Mouse (Mus musculus): ENCODE measurements around the gene Arl15. TPM values are rescaled to one million over a fixed set of nuclear protein-coding genes. Genes with fewer than 3 reads are reported as not detected.
"Not testable (repeated sequence)": the region's sequence is repeated elsewhere in the genome, so short reads cannot be mapped to it uniquely, and the experiment has no call there.

Arl15 gene
- total RNA-seq (2021): 1 to 10 TPM; 6.4 to 7.5 TPM
- long read RNA-seq, experiment 1, partial matches to known transcripts: 1 of 7 reads
- long read RNA-seq, experiment 1, other reads (novel, unspliced or antisense): 5 of 7 reads
- long read RNA-seq, experiment 2, partial matches to known transcripts: 0 of 2 reads
- long read RNA-seq, experiment 2, other reads (novel, unspliced or antisense): 2 of 2 reads

DNA sequence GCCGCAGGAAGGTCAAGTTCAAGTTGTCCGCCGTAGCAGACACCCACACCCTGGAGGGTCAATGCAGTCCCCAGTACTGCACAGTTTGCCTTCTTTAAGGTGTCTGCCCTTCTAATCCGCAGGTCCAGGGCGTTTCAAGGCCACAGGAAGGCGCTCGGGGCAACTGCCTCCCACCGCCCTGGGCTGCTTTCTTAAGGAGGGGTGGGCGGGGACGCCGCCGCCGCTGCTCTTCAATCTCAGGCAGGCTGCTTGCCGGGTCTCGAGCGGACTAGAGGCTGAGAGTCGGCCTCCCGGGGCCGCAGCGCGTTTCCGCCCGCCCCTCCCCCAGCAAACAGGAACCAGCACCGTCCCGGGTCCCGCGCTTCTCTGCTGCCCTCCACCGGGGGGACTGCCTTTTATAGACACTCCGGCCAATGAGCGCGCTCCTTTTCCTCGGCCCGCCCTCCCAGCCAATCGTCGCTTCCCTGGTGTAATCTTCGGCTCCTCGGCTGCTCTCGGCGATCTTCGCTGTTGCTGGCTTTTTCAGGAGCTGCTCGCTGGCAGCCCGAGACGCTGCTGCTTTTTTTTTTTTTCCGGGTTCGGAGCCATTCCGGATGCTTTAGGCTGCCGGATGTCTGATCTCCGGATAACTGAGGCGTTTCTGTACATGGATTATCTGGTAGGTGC is at the start of gene Arl15:
Gene Arl15 (plus strand): TSS at position 467 of the 666 bp plus-strand sequence.
- DNase-seq: peak; percentile 99

DNA sequence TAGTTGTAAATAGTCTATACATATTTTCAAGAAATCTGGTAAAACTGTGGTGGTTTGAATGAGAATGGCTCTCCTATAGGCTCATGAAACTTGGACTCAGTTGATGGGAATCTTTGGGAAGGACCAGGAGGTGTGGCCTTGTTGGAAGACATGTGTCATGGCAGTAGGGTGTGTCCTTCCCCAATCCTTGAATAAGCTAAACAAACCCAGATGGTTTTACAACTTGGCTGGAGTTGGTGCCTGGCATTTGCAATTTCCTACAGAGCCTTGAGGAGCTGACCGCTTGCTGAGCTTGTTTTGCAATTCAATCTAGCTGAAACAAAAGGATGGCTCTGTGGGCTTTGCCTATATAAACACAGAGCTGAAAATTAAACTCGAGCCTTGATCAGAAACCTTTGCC is 49.0 kb upstream of the Arl15 start:
- DNase-seq: no peak

DNA sequence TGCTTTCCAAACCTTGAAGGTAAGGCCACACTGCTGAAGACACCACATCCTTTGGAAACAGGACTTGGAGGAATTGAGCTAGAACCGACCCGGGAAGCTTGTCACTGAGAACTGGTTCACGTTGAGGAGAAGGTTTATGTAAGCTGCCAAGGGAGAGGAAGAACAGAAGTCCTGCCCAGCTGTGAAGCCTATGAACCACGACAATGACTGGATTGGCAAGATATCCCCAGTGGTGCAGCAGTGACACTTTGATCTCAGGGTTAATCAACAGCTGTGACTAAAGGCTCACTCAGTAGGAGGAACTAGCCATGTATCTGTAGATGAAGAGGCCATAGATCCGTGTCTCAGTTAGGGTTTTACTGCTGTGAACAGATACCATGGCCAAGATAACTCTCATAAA is 43.5 kb upstream of the Arl15 start:
- no peak for DNase-seq

DNA sequence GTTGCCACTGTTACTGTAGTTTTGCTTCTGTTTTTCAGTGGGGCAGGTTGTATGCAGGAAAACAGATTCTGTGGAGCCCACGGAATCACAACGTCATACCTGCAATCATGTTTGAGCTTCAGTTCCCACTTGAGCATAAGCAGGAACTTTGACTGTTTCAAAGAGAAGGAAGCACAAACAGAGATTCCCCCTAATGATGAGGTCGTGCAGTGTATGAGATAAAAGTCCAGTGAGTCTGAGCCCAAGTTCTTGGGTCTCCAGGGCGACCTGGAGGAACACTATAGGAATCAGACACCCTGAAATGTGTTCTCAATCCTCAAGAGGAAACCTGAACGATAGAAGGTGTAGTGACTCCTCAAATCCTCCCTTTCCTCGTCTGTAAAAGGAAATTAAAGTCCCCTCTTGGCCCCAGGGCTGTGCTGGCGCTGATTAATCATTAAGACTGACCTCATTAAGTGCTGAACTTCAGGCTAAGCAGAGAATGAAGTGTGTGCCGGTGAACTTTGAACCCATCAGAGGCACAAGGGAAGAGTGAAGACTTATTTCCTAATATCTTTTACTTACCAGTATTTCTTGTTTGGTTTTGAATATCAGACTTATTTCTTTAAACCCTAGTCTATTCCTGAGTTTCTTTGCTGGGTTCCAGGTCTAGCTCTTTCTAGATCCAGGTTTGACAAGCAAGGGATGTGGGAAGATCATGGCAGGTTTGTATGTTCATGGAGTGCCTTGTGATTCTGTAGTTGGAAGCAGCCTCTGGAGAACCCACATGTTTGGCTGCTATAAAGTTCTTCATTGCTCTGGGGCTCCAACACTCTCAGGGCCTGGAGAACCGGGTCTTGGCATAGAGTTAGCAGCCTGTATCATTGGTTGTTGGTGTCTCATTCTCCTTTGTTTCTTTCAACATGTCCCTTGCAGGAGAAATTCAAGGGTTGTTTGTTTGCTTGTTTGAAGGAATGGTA is 39.3 kb upstream of the Arl15 start:
- no peak for DNase-seq

DNA sequence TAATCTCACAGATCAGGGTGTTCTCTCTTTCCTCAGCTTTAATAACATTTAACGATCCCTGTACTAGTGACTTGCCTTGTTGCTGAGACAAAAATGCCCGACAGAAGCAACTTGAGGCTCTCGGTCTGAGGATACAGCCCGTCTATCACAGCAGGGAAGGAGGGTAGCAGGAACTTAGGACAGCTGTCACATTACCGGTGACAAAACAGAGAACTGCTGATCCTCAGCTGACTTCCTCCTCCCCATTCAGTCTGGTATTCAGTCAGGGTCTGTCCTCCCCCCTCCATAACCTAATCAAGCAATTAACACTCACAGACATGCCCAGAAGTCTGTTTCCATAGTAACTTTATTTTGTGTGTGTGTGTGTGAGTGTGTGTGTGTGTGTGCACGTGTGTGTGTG is 38.5 kb upstream of the Arl15 start:
- no peak for DNase-seq

DNA sequence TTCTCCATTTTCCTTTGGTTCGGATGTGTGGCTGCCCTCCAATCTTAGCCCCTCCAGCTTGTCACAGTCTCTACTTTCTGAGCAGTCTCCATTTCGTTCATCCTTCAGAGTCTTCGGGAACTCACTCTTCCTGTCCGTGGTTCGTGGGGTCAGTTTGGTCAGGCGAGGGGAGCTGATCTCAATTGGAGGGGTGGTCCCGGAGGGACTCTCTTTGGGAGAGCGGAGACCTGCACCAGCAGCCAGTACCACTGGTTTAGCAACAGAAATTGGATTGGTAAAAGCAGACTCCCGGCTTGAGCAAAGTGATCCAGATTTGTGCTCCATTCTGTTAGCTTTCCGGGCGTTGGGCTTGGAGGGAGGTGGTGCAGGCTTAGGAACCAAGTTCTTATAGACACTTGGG is 32.6 kb upstream of the Arl15 start:
- no peak for DNase-seq

DNA sequence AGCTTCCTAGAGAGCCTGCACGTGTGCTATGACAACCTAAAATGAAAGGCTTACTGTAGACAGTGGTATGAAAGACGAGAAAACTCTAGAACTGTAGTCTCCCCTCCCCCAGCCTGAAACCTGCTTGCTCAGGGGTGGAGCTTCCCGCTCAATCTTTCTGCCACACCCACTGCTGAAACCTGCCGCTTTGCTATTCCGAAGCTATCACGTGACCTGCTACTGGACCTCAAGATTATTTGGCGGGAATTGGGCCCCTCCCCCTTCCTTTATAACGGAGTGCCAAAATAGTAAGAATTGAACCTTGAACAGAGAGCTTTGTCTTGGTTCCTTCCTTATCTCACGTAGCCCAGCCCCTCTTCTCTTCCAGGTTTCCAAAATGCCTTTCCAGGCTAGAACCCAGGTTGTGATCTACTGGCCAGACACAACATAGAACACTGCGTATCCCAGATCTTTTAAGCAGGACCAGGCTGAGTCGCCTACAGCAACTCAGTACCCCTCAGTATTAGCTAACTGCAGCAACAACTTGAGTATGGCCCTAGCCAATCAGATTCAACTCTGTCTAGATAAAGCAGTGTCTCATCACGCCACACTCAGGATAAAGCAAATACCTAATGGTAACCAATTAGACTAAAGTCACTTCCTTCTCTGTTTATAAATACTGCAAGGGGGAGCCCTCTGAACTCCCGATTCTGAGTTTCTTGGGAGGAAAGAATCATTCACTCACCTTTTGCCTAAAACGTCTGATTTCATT is 31.4 kb upstream of the Arl15 start:
- DNase-seq: no peak

DNA sequence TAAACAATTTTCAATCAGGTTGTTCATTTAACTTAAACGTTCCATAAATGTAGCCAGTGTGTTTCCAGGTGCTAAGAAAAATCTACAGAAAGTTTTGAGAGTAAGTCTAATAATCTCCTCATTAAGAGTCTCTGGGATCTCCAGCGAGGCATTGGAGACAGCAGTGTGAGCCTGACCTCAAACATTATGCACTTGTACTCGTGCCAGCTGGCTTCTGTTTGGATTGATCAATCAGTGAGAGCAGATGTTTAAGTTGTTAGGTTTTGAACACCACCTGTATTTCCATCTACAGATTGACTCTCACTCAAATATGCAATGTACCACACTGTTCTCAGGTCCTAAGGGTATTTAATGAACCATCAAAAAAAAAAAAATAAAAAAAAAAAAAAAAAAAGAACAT is 28.9 kb upstream of the Arl15 start:
- DNase-seq: no peak

DNA sequence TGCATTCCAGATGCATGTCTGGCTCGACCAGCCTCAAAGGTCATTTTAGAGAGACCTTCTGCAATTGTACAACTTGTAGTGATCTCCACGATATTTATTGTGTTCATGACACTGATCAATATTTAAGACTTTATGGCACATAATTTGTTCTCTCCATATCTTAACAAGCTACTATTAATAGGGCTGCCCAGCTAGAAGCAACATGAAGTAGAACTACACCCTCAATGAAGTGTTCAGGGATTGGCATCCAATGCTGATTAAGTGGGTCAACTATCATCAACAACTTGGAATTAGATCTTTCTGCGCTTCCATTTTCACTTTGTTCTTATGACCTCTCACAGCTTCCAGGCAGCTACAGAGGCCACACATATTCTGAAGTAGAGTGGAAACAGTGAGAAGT is 24.5 kb upstream of the Arl15 start:
- DNase-seq: no peak

DNA sequence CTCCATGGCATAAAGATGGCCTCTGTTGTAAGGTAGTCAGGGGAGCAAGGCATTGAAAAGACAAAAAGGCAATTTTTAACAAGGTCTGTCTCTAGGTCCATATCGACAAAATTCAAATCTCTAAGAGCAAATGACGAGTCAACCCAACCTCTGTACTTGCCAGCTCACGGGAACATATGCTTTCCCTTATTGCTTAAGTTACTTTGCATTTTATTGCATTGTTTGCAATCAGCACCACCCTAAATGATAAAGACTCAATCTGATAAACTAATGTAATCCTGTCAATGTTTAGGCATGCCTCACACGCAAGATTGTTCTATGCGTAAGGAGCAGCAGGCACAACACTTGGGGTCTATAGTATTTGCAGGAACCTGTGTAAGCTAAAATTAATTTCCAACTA is 24.0 kb upstream of the Arl15 start:
- no peak for DNase-seq

DNA sequence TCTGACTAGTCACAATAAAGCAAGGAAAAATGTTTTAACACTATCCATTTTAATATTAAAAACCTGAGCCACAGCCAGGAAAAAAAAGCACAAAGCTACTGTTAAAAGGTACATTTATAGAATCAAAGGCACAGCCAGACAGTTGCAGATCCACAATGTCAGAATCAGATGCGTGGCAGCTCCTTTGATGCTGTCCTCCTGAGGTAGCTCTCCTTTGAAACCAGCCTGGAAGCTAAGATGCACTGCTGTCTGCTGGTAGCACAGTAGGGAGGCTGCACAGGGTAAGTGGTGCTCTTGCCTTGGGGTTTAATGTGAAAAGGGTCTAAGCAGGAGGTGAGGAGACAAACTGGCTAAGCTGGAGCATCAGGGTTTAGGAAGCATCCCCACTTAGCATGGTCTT is 23.0 kb upstream of the Arl15 start:
- DNase-seq: no peak

DNA sequence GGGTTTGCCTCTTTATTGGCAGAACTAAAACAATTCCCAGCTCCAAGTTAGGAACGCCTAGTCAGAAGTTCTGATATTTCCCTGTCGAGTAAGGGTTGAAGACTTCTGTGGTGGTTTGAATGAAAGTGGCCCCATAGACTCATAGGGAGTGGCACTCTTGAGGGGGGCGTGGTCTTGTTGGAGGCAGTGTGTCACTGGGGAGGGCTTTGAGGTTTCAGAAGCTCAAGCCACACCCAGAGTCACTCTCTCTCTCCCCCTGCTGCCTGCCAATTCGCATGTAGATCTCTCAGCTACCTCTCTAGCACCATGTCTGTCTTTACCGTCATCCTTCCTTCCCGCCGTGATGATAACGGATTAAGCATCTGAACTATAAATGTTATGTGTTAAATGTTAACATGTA is 19.5 kb upstream of the Arl15 start:
- no peak for DNase-seq

DNA sequence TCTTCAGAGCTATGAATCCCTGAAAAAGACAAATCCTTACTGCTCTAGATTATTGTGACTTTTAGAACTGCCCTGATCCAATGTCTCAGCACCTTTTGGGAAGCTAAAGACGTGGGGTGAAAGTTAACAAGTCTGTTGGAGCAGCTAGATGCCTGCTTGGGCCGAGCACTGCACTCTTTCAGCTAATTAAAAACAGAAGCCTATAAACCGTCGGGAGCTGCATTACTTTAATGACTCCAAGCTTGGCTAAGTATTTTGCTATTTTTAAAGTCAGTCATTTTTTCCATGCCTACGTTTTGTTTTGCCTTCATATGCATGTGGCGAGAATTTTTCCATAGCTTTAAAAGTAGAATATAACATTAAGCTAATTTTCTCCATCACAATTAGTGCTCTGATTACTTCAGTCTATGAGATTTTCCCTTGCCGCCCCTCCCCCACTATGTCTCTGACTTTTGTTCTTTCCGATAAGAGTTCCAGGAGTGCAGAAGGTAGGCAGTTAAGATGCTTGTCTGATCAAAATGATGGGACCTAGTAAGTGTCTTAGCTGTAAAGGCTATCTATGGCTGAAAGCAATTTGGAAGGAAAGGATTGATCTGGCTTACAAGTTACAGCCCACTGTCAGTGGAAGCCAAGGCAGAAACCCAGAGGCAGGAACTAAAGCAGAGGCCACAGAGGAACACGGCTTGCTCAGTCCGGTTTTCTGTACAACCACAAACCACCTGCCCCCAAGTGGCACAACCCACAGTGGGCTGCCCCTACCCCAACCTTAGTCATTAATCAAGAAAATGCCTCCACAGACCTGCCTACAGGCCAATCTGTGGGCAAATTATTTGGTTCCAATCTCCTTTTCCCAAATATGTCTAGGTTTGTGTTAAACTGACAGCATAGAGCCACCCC is 18.8 kb upstream of the Arl15 start:
- DNase-seq: no peak

DNA sequence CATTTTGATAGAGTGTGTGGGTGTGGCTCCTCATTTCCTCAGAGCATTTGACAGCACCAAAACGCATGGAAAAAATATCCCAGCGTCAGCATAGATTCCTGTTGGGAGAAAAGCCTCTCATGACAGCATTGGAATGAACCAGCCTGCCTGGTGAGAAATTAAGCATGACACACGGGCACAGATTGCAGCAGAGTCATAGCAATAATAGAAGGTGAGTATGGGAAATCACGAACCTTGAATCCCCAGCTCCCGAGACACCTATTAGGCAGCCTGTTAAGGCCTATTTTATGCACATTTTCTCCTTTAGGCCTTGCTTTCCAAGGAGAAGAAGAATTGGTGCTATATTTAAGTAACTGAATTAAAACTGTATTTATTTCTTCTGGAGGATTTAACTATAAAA is 8.5 kb upstream of the Arl15 start:
- no peak for DNase-seq

DNA sequence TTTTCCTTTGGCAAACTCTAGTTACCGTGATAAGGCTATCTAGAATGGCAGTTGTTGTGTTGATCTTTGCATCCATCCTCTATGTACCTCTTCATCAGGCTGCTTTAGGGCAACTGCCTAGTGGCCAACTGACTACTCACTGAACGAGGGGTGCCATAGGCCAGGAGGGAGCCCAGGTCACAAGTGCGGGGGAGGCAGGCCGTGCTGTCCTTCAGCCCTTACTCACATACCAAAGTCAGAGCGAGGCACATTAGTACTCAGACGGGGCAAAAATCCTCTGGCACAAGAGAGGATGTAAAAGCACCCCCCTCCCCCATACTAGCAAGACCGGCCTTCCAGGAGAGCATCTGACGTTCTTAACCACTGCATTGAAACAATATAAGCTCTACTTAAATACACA is 7.2 kb upstream of the Arl15 start:
- DNase-seq: no peak

DNA sequence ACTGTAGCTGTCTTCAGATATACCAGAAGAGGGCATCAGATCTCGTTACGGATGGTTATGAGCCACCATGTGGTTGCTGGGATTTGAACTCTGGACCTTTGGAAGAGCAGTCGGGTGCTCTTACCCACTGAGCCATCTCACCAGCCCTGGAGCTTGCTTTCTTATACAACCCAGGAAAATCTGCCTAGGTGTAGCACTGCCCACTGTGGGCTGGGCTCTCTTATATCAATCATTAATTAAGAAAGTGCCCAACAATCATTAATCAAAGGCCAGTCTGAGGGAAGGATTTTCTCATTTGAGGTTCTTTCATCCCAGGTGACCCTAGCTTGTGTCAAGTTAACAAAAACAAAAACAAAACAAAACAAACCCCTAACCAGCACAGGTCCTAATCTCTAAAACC is 4.3 kb upstream of the Arl15 start:
- not testable (repeated sequence) for DNase-seq

DNA sequence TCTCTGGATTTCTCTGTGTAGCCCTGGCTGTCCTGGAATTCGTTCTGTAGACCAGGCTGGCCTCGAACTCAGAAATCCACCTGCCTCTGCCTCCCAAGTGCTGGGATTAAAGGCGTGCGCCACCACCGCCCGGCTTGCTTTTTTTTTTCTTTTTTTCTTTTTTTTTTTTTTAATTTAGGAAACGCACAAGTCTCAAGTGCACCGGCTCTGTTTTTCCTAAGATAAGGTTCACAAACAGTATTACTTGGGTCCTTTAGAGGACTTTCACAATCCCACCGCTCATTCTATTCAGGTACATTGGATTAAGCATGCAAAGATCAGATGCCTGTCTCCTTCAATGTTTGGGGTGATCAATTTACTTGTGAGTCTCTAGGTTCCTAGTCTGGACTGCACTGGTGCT is 668 bp upstream of the Arl15 start:
- no peak for DNase-seq

DNA sequence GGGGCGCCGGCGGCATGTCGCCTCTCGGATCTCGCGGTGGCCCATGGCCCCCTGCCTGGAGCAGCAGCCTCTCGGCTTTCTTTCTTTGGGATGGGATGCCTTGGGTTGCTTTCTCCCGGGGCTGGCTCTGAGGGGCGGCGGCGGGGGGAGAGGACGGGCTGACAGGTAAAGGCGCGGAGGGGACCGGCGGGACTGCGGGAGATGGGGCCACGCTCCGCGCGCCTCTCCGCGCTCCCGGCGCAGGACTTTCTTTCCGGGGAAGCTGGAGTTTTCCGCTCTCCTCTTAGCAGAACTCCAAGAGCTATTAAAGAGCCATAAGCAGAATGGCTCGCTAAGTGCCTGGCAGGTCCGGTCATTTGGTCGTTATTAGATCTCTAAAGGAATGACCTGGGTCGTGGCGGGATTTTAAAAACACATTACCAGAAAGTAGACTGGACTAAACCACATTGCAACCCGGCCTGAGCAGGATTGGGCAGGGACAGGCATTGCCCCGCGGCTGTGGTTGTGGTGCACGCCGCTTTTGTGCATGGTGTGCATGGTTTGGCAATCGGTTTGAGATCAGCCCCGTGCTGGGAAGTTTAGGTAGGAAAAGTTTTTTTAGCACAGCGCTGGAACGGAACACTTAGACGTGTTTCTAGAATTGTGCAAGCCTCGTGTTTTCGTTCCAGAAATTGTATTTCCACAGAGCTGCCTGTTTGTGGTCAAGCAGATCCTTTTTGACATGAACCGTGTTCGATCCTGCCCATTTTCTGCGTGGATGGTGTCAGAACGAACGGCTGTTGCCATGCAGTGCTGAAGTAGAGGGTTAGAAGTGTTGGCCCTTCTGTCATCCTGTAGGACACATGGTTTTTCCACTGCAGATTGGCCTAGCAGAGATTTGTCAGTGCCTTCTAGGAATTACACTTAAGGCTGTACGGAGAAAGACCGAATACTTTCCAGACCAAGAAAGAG is 675 bp downstream of the Arl15 start:
- DNase-seq: peak; percentile 52 to 77

DNA sequence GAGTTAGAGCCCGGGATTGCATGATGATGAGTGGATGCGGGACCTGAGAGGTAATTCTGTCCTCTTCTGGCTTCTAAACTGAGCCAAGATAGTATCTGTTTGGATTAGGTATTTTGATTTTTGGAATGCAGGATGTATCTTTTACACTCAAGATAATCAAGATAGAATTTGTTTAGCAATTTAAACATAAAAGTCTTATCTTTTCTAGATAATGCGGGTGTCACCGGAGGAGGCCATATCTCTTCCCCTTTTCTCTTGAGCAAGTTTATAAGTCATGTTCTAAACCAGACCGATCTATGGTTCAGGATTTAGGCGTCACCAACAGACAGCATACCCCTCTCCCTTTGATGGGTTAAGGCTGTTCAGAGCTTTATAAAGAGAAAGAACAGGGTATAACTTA is 3.1 kb downstream of the Arl15 start:
- DNase-seq: no peak

DNA sequence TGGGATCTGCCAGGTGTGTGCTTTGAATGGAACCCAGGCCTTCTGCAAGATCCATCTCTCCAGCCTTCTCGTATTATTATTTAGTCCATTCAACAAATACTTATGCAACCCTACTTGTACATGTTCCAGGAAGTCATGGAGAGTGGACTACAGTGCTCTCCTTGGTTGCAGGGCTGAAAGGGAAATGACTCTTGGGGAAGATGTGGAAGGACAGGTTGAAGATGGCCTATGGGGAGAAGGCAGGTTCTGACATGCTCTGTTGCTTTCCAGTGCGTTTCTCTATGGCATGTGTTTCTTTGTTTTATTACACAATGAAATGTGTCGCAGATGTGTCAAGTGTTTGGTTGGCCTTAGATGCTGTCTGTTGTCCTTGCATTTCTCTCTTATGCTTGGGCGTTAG is 5.1 kb downstream of the Arl15 start:
- DNase-seq: no peak
